Mouse (Mus musculus): Measurements from ENCODE around the gene Rtkn2. TPM values are rescaled to one million over a fixed set of nuclear protein-coding genes. Genes with fewer than 3 reads are reported as not detected.

The Rtkn2 gene
- total and polyA plus RNA-seq, 2 experiments from 2014 or later = 2.4 to 2.8 TPM

GRCm38 (mm10) chr10:67943513-67943912, 35.9 kb upstream of the Rtkn2 start:
- WGBS = 89% methylated on average over 4 of the region's 4 CpGs
- DNase-seq (ENCODE audit: low spot score) (no peak), ATAC-seq (ENCODE audit: low FRiP score) (no peak)
- no peak overlapping the region for H3K4me3 ChIP-seq (ENCODE audit: low read depth, low read length)
- H3K27me3 ChIP-seq (ENCODE audit: insufficient read depth, low read length) = no peaks in the 10 kb centered on the region
- no peak overlapping the region for H3K4me2 ChIP-seq (ENCODE audit: low read depth, low read length, poor library complexity, severe bottlenecking)
- TF ChIP-seq CTCF (IDR thresholded peaks at IDR 0.05) = no peak
- peaks cover 7% of the 10 kb centered on the region; the same call in 1 of the 2 replicates for H3K9me3 ChIP-seq (ENCODE audit: low read length)
- H3K36me3 ChIP-seq (ENCODE audit: insufficient read depth, low read length) = no peaks in the 10 kb centered on the region
- no peaks in the 10 kb centered on the region for H3K4me1 ChIP-seq (ENCODE audit: insufficient read depth, low read length)
- H3K27ac ChIP-seq (ENCODE audit: low read depth, low read length) = no peak overlapping the region
- no peak overlapping the region for H3K9ac ChIP-seq (replicated peaks; ENCODE audit: low read length, poor library complexity, severe bottlenecking)

GRCm38 (mm10) chr10:67950059-67950748, 29.2 kb upstream of the Rtkn2 start:
- Histone ChIP-seq H3K36me3 (ENCODE audit: insufficient read depth, low read length) (no peaks in the 10 kb centered on the region), H3K27ac (ENCODE audit: low read depth, low read length) (no peak overlapping the region), H3K4me1 (ENCODE audit: insufficient read depth, low read length) (no peaks in the 10 kb centered on the region), H3K27me3 (ENCODE audit: insufficient read depth, low read length) (no peaks in the 10 kb centered on the region), H3K9ac (replicated peaks; ENCODE audit: low read length, poor library complexity, severe bottlenecking) (no peak overlapping the region), H3K9me3 (ENCODE audit: low read length) (peaks cover 7% of the 10 kb centered on the region; the same call in 1 of the 2 replicates), H3K4me3 (ENCODE audit: low read depth, low read length) (no peak overlapping the region), H3K4me2 (ENCODE audit: low read depth, low read length, poor library complexity, severe bottlenecking) (no peak overlapping the region)
- ATAC-seq (ENCODE audit: low FRiP score) (no peak), DNase-seq (ENCODE audit: low spot score) (no peak)
- WGBS = 84% methylated on average over 8 of the region's 8 CpGs
- no peak for TF ChIP-seq CTCF (IDR thresholded peaks at IDR 0.05)

GRCm38 (mm10) chr10:67951690-67952089, 27.7 kb upstream of the Rtkn2 start:
- WGBS = 79% methylated on average over 4 of the region's 4 CpGs
- no peak for ATAC-seq (ENCODE audit: low FRiP score)

DNA sequence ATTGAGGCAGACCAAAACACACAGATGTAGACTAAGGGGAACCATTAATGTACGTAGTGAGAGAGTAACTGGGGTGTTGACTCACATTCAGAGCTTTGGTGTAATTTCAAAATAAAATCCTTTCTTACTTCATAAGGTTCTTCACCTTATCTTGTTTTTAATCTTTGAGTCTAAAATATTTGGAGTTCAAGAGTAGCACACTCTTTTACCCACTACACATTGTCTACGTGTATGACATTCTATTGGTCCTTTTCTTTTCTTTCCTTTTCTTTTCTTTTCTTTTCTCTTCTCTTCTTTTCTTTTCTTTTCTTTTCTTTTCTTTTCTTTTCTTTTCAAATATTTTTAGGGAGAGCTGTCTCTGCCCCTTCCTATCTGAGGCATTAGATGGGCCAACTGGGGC, 23.4 kb upstream of the Rtkn2 start:
- TF ChIP-seq CTCF (IDR thresholded peaks at IDR 0.05) = no peak
- Histone ChIP-seq H3K9me3 (ENCODE audit: low read length) (no peaks in the 10 kb centered on the region), H3K9ac (replicated peaks; ENCODE audit: low read length, poor library complexity, severe bottlenecking) (no peak overlapping the region), H3K4me2 (ENCODE audit: low read depth, low read length, poor library complexity, severe bottlenecking) (no peak overlapping the region), H3K36me3 (ENCODE audit: insufficient read depth, low read length) (no peaks in the 10 kb centered on the region), H3K27me3 (ENCODE audit: insufficient read depth, low read length) (no peaks in the 10 kb centered on the region), H3K4me3 (ENCODE audit: low read depth, low read length) (no peak overlapping the region), H3K4me1 (ENCODE audit: insufficient read depth, low read length) (no peaks in the 10 kb centered on the region), H3K27ac (ENCODE audit: low read depth, low read length) (no peak overlapping the region)
- no peak for ATAC-seq (ENCODE audit: low FRiP score)
- DNase-seq (ENCODE audit: low spot score) = no peak
- 93% methylated on average over 2 of the region's 2 CpGs for WGBS

More at GRCm38 (mm10) chr10:67951690-67952089, 27.7 kb upstream of the Rtkn2 start:
- Histone ChIP-seq H3K4me3 (ENCODE audit: low read depth, low read length) (no peak overlapping the region), H3K4me1 (ENCODE audit: insufficient read depth, low read length) (no peaks in the 10 kb centered on the region), H3K4me2 (ENCODE audit: low read depth, low read length, poor library complexity, severe bottlenecking) (no peak overlapping the region), H3K36me3 (ENCODE audit: insufficient read depth, low read length) (no peaks in the 10 kb centered on the region), H3K27ac (ENCODE audit: low read depth, low read length) (no peak overlapping the region), H3K9ac (replicated peaks; ENCODE audit: low read length, poor library complexity, severe bottlenecking) (no peak overlapping the region), H3K9me3 (ENCODE audit: low read length) (no peaks in the 10 kb centered on the region), H3K27me3 (ENCODE audit: insufficient read depth, low read length) (no peaks in the 10 kb centered on the region)
- no peak for TF ChIP-seq CTCF (IDR thresholded peaks at IDR 0.05)
- no peak for DNase-seq (ENCODE audit: low spot score)

GRCm38 (mm10) chr10:67959982-67960381, 19.4 kb upstream of the Rtkn2 start:
- 64% methylated on average over 3 of the region's 3 CpGs for WGBS
- no peaks in the 10 kb centered on the region for H3K36me3 ChIP-seq (ENCODE audit: insufficient read depth, low read length)
- no peaks in the 10 kb centered on the region for H3K9me3 ChIP-seq (ENCODE audit: low read length)
- H3K4me2 ChIP-seq (ENCODE audit: low read depth, low read length, poor library complexity, severe bottlenecking) = no peak overlapping the region
- H3K9ac ChIP-seq (replicated peaks; ENCODE audit: low read length, poor library complexity, severe bottlenecking) = no peak overlapping the region
- H3K4me1 ChIP-seq (ENCODE audit: insufficient read depth, low read length) = no peaks in the 10 kb centered on the region
- no peak for DNase-seq (ENCODE audit: low spot score)
- H3K27ac ChIP-seq (ENCODE audit: low read depth, low read length) = no peak overlapping the region
- ATAC-seq (ENCODE audit: low FRiP score) = no peak
- TF ChIP-seq CTCF (IDR thresholded peaks at IDR 0.05) = no peak
- H3K4me3 ChIP-seq (ENCODE audit: low read depth, low read length) = no peak overlapping the region
- no peaks in the 10 kb centered on the region for H3K27me3 ChIP-seq (ENCODE audit: insufficient read depth, low read length)

DNA sequence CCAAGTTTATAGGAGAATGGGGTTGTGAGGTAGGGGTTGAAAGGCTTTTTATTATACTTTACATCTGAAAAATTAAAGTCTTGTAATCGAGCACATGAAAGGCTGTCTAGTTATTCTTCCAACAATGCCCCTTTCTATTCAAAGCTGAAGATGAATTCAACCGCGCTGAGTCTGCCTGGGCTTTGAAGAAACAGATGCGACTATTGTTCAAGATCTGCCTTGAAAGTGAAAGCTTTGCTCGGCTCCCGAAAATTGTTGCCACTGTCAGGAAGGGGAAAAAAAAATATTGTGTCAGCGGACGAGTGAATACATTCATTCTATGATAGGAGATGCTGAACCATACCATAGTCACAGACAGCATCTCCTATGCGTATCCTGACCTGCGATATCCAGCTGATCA, 16.9 kb upstream of the Rtkn2 start:
- TF ChIP-seq CTCF (IDR thresholded peaks at IDR 0.05) = no peak
- 23% methylated on average over 10 of the region's 10 CpGs for WGBS

More for the DNA sequence above, 16.9 kb upstream of the Rtkn2 start:
- Histone ChIP-seq H3K4me1 (ENCODE audit: insufficient read depth, low read length) (no peaks in the 10 kb centered on the region), H3K27me3 (ENCODE audit: insufficient read depth, low read length) (no peaks in the 10 kb centered on the region), H3K36me3 (ENCODE audit: insufficient read depth, low read length) (no peaks in the 10 kb centered on the region), H3K4me2 (ENCODE audit: low read depth, low read length, poor library complexity, severe bottlenecking) (no peak overlapping the region), H3K9me3 (ENCODE audit: low read length) (no peaks in the 10 kb centered on the region), H3K4me3 (ENCODE audit: low read depth, low read length) (no peak overlapping the region), H3K9ac (replicated peaks; ENCODE audit: low read length, poor library complexity, severe bottlenecking) (no peak overlapping the region), H3K27ac (ENCODE audit: low read depth, low read length) (no peak overlapping the region)
- ATAC-seq (ENCODE audit: low FRiP score) = no peak
- no peak for DNase-seq (ENCODE audit: low spot score)

All from midbrain, postnatal 0 days (tissue).